Mouse (Mus musculus) gastrocnemius, adult 8-10 months (tissue): ENCODE measurements around the gene Catsper4. TPM values are rescaled to one million over a fixed set of nuclear protein-coding genes. Genes with fewer than 3 reads are reported as not detected.

Experiments used
- DNase-seq, 2 experiments: peaks; one replicate each; pipeline ENCODE4 v3.0.0; 2022; ENCODE audit warnings: low spot score in 2 of 2
- total RNA-seq, 4 experiments: library from RNA; stranded (reverse); gene quantifications; 2 replicates each; pipeline ENCODE4 v1.2.4; 2022

Gene Catsper4
- total RNA-seq, 4 experiments from 2014 or later: 0.75 to 1.8 (median 1.1) TPM

GRCm38 (mm10) chr4:134251241-134252130 lies 24.3 kb upstream of the Catsper4 start:
- no peak for DNase-seq

GRCm38 (mm10) chr4:134250930-134251240 lies 23.7 kb upstream of the Catsper4 start:
- no peak for DNase-seq

GRCm38 (mm10) chr4:134250116-134250929 lies 23.1 kb upstream of the Catsper4 start:
- DNase-seq: no peak

- peak in 1 of 2 experiments; percentile 56 for DNase-seq
Measured at GRCm38 (mm10) chr4:134249651-134250050, 22.5 kb upstream of the Catsper4 start.

- no peak for DNase-seq
Measured at GRCm38 (mm10) chr4:134246719-134247258, 19.6 kb upstream of the Catsper4 start, which contains the start of gene Gm30191. Gene Gm30191 (plus strand): TSS chr4:134246935.

GRCm38 (mm10) chr4:134246256-134246655 lies 19.1 kb upstream of the Catsper4 start:
- DNase-seq: no peak

- peak; percentile 89 to 91 for DNase-seq
Measured at GRCm38 (mm10) chr4:134245148-134245843, 18.1 kb upstream of the Catsper4 start, which contains the start of gene Zfp593. Gene Zfp593 (minus strand): TSS chr4:134245592.

- DNase-seq: peak in 1 of 2 experiments; percentile 34
Measured at GRCm38 (mm10) chr4:134243516-134244250, 16.5 kb upstream of the Catsper4 start, which contains the start of gene E130218I03Rik. Gene E130218I03Rik (plus strand): TSS chr4:134243662.

GRCm38 (mm10) chr4:134238686-134239085 lies 11.5 kb upstream of the Catsper4 start:
- no peak for DNase-seq

- DNase-seq: peak; percentile 78 to 89
Measured at GRCm38 (mm10) chr4:134238279-134238651, 11.1 kb upstream of the Catsper4 start, which contains the start of gene Cnksr1. Gene Cnksr1 (minus strand): TSS chr4:134238399.

- DNase-seq: peak; percentile 63 to 71
Measured at GRCm38 (mm10) chr4:134237582-134238278, 10.5 kb upstream of the Catsper4 start.

GRCm38 (mm10) chr4:134234876-134235275 lies 7.7 kb upstream of the Catsper4 start:
- peak; percentile 61 to 76 for DNase-seq

- no peak for DNase-seq
Measured at GRCm38 (mm10) chr4:134230431-134230830, 3.2 kb upstream of the Catsper4 start.

- DNase-seq: no peak
Measured at GRCm38 (mm10) chr4:134222793-134223600, 4.2 kb downstream of the Catsper4 start.

GRCm38 (mm10) chr4:134206488-134207053 lies 20.6 kb downstream of the Catsper4 start:
- no peak for DNase-seq

GRCm38 (mm10) chr4:134203340-134203896 lies 23.8 kb downstream of the Catsper4 start:
- DNase-seq: no peak

- DNase-seq: no peak
Measured at GRCm38 (mm10) chr4:134202904-134203303, 24.3 kb downstream of the Catsper4 start, which contains the start of gene Gm7534. Gene Gm7534 (minus strand): TSS chr4:134203004.

- DNase-seq: no peak
Measured at GRCm38 (mm10) chr4:134199371-134199770, 27.8 kb downstream of the Catsper4 start.
